Mouse (Mus musculus): ENCODE measurements around the gene Itch.
"Not testable (repeated sequence)": the region's sequence is repeated elsewhere in the genome, so short reads cannot be mapped to it uniquely, and the experiment has no call there.

Itch gene

GRCm38 (mm10) chr2:155142025-155142555 is 8.8 kb downstream of the Itch start:
- DNase-seq (ENCODE audit: low read depth, low spot score), result no peak

GRCm38 (mm10) chr2:155149296-155149695 is 16.0 kb downstream of the Itch start:
- DNase-seq (ENCODE audit: low read depth, low spot score), result not testable (repeated sequence)

GRCm38 (mm10) chr2:155207419-155207818 is 74.1 kb downstream of the Itch start:
- peak; percentile 65 for DNase-seq (ENCODE audit: low read depth, low spot score)

GRCm38 (mm10) chr2:155223145-155223544 is 89.8 kb downstream of the Itch start:
- no peak for DNase-seq (ENCODE audit: low read depth, low spot score)

GRCm38 (mm10) chr2:155224721-155225120 is 91.4 kb downstream of the Itch start:
- no peak for DNase-seq (ENCODE audit: low read depth, low spot score)

GRCm38 (mm10) chr2:155235746-155236361 is 102.5 kb downstream of the Itch start:
- peak; percentile 31 for DNase-seq (ENCODE audit: low read depth, low spot score)

- peak; percentile 96 for DNase-seq (ENCODE audit: low read depth, low spot score)
Observed at GRCm38 (mm10) chr2:155236362-155236992, 103.2 kb downstream of the Itch start, which contains the start of gene Dynlrb1. TSS of gene Dynlrb1 (plus strand) at chr2:155236533.

GRCm38 (mm10) chr2:155237276-155237675 is 104.0 kb downstream of the Itch start:
- DNase-seq (ENCODE audit: low read depth, low spot score), result peak; percentile 40

GRCm38 (mm10) chr2:155240915-155241314 is 107.6 kb downstream of the Itch start:
- peak; percentile 65 for DNase-seq (ENCODE audit: low read depth, low spot score)

GRCm38 (mm10) chr2:155242296-155242855 is 109.1 kb downstream of the Itch start:
- no peak for DNase-seq (ENCODE audit: low read depth, low spot score)

- no peak for DNase-seq (ENCODE audit: low read depth, low spot score)
Observed at GRCm38 (mm10) chr2:155246231-155246630, 112.9 kb downstream of the Itch start.

- DNase-seq (ENCODE audit: low read depth, low spot score), result no peak
Observed at GRCm38 (mm10) chr2:155248206-155248605, 114.9 kb downstream of the Itch start.

- peak; percentile 13 for DNase-seq (ENCODE audit: low read depth, low spot score)
Observed at GRCm38 (mm10) chr2:155248718-155249117, 115.4 kb downstream of the Itch start.

- DNase-seq (ENCODE audit: low read depth, low spot score), result no peak
Observed at GRCm38 (mm10) chr2:155249588-155249987, 116.3 kb downstream of the Itch start.

- DNase-seq (ENCODE audit: low read depth, low spot score), result no peak
Observed at GRCm38 (mm10) chr2:155265526-155265925, 132.2 kb downstream of the Itch start.

- DNase-seq (ENCODE audit: low read depth, low spot score), result no peak
Observed at GRCm38 (mm10) chr2:155266896-155267295, 133.6 kb downstream of the Itch start.

GRCm38 (mm10) chr2:155271957-155272356 is 138.6 kb downstream of the Itch start:
- peak; percentile 44 for DNase-seq (ENCODE audit: low read depth, low spot score)

GRCm38 (mm10) chr2:155272396-155273170 is 139.3 kb downstream of the Itch start:
- no peak for DNase-seq (ENCODE audit: low read depth, low spot score)

- no peak for DNase-seq (ENCODE audit: low read depth, low spot score)
Observed at GRCm38 (mm10) chr2:155273603-155274002, 140.3 kb downstream of the Itch start.

GRCm38 (mm10) chr2:155276195-155276594 is 142.9 kb downstream of the Itch start, which contains the start of gene Map1lc3a:
TSS of gene Map1lc3a (plus strand) at chr2:155276297.
- peak; percentile 97 for DNase-seq (ENCODE audit: low read depth, low spot score)
